Mouse (Mus musculus): ENCODE data around the gene Ggt5. TPM values are rescaled to one million over a fixed set of nuclear protein-coding genes. Genes with fewer than 3 reads are reported as not detected.

Ggt5 gene
- polyA plus RNA-seq, 1 experiment from 2014 or later: 2.5 TPM

GRCm38 (mm10) chr10:75661876-75662275 is 72.7 kb downstream of the Ggt5 start:
- no peaks in the 10 kb centered on the region for H3K9me3 ChIP-seq (ENCODE audit: control insufficient read depth, low read length)
- H3K4me1 ChIP-seq (replicated peaks; ENCODE audit: control insufficient read depth, insufficient read depth, low read length): peaks cover 8% of the 10 kb centered on the region
- no peak overlapping the region for H3K4me3 ChIP-seq (ENCODE audit: low read length)
- no peak overlapping the region for H3K4me2 ChIP-seq (ENCODE audit: low read depth, low read length)
- H3K27me3 ChIP-seq (ENCODE audit: control insufficient read depth, insufficient read depth, low read depth, low read length): no peaks in the 10 kb centered on the region
- WGBS: 85% methylated on average over 3 of the region's 3 CpGs
- no peak overlapping the region for H3K9ac ChIP-seq (ENCODE audit: low read length)
- H3K27ac ChIP-seq (ENCODE audit: low read length): no peak overlapping the region
- no peak for ATAC-seq (ENCODE audit: low read depth)
- peaks cover 3% of the 10 kb centered on the region for H3K36me3 ChIP-seq (ENCODE audit: control insufficient read depth, insufficient read depth, low read length)

GRCm38 (mm10) chr10:75662575-75662974 is 73.4 kb downstream of the Ggt5 start:
- no peaks in the 10 kb centered on the region for H3K9me3 ChIP-seq (ENCODE audit: control insufficient read depth, low read length)
- H3K27ac ChIP-seq (ENCODE audit: low read length): no peak overlapping the region
- no peaks in the 10 kb centered on the region; the same call in none of the 2 replicates for H3K36me3 ChIP-seq (ENCODE audit: control insufficient read depth, insufficient read depth, low read length)
- ATAC-seq (ENCODE audit: low read depth): no peak
- no peak overlapping the region for H3K9ac ChIP-seq (ENCODE audit: low read length)
- H3K4me1 ChIP-seq (replicated peaks; ENCODE audit: control insufficient read depth, insufficient read depth, low read length): peaks cover 9% of the 10 kb centered on the region
- H3K27me3 ChIP-seq (ENCODE audit: control insufficient read depth, insufficient read depth, low read depth, low read length): no peaks in the 10 kb centered on the region
- no peak overlapping the region for H3K4me2 ChIP-seq (ENCODE audit: low read depth, low read length)
- 82% methylated on average over 4 of the region's 4 CpGs for WGBS
- H3K4me3 ChIP-seq (ENCODE audit: low read length): no peak overlapping the region

GRCm38 (mm10) chr10:75664673-75665270 is 75.6 kb downstream of the Ggt5 start:
- peaks cover 9% of the 10 kb centered on the region for H3K4me1 ChIP-seq (replicated peaks; ENCODE audit: control insufficient read depth, insufficient read depth, low read length)
- ATAC-seq (ENCODE audit: low read depth): no peak
- H3K36me3 ChIP-seq (ENCODE audit: control insufficient read depth, insufficient read depth, low read length): no peaks in the 10 kb centered on the region
- H3K9ac ChIP-seq (ENCODE audit: low read length): no peak overlapping the region
- no peak overlapping the region for H3K27ac ChIP-seq (ENCODE audit: low read length)
- H3K27me3 ChIP-seq (ENCODE audit: control insufficient read depth, insufficient read depth, low read depth, low read length): no peaks in the 10 kb centered on the region
- WGBS: 82% methylated on average over 6 of the region's 6 CpGs
- H3K4me3 ChIP-seq (ENCODE audit: low read length): no peak overlapping the region
- H3K9me3 ChIP-seq (ENCODE audit: control insufficient read depth, low read length): no peaks in the 10 kb centered on the region
- H3K4me2 ChIP-seq (ENCODE audit: low read depth, low read length): no peak overlapping the region

GRCm38 (mm10) chr10:75666451-75667030 is 77.4 kb downstream of the Ggt5 start:
- peak overlapping the region; percentile 60 for H3K4me3 ChIP-seq (ENCODE audit: low read length)
- ATAC-seq (ENCODE audit: low read depth): no peak
- 33% methylated on average over 4 of the region's 4 CpGs for WGBS
- no peaks in the 10 kb centered on the region for H3K36me3 ChIP-seq (ENCODE audit: control insufficient read depth, insufficient read depth, low read length)
- peaks cover 9% of the 10 kb centered on the region for H3K4me1 ChIP-seq (replicated peaks; ENCODE audit: control insufficient read depth, insufficient read depth, low read length)
- H3K27ac ChIP-seq (ENCODE audit: low read length): peak overlapping the region; percentile 81
- H3K27me3 ChIP-seq (ENCODE audit: control insufficient read depth, insufficient read depth, low read depth, low read length): no peaks in the 10 kb centered on the region
- peak overlapping the region; percentile 84 for H3K4me2 ChIP-seq (ENCODE audit: low read depth, low read length)
- H3K9me3 ChIP-seq (ENCODE audit: control insufficient read depth, low read length): no peaks in the 10 kb centered on the region
- H3K9ac ChIP-seq (ENCODE audit: low read length): peak overlapping the region; percentile 73

Other genes starting within 250 kb of the Ggt5 start
- 0.44 and 1.6 TPM in 2 replicates for gene Upb1, start 188.2 kb upstream of the Ggt5 start, polyA plus RNA-seq (2015; fragmentation: Nextera tagmentation; extraction: Ambion mirVana)
- 135 and 150 TPM in 2 replicates for gene Snrpd3, start 71.8 kb upstream of the Ggt5 start, polyA plus RNA-seq (2015; fragmentation: Nextera tagmentation; extraction: Ambion mirVana)
- 24.9 and 27.3 TPM in 2 replicates for gene Gucd1, start 71.4 kb upstream of the Ggt5 start, polyA plus RNA-seq (2015; fragmentation: Nextera tagmentation; extraction: Ambion mirVana)
- 1.7 and 1.9 TPM in 2 replicates for gene Lrrc75b, start 29.0 kb upstream of the Ggt5 start, polyA plus RNA-seq (2015; fragmentation: Nextera tagmentation; extraction: Ambion mirVana)
- gene Ggt1, start 27.7 kb upstream of the Ggt5 start, polyA plus RNA-seq (2015; fragmentation: Nextera tagmentation; extraction: Ambion mirVana): 1.7 and 2.3 TPM in 2 replicates
- 11.0 and 13.0 TPM in 2 replicates for gene Susd2, start 54.7 kb downstream of the Ggt5 start, polyA plus RNA-seq (2015; fragmentation: Nextera tagmentation; extraction: Ambion mirVana)
- gene Cabin1, start 175.0 kb downstream of the Ggt5 start, polyA plus RNA-seq (2015; fragmentation: Nextera tagmentation; extraction: Ambion mirVana): 39.7 and 48.8 TPM in 2 replicates
- gene Ddt, start 184.1 kb downstream of the Ggt5 start, polyA plus RNA-seq (2015; fragmentation: Nextera tagmentation; extraction: Ambion mirVana): 69.0 and 74.3 TPM in 2 replicates
- gene Gm20441, start 191.6 kb downstream of the Ggt5 start, polyA plus RNA-seq (2015; fragmentation: Nextera tagmentation; extraction: Ambion mirVana): 0.41 and 0.65 TPM in 2 replicates
- 34.2 and 36.4 TPM in 2 replicates for gene Gstt3, start 192.1 kb downstream of the Ggt5 start, polyA plus RNA-seq (2015; fragmentation: Nextera tagmentation; extraction: Ambion mirVana)
- gene Gstt1, start 209.2 kb downstream of the Ggt5 start, polyA plus RNA-seq (2015; fragmentation: Nextera tagmentation; extraction: Ambion mirVana): 36.2 and 42.8 TPM in 2 replicates
- not detected in 2 replicates for gene Gstt4, start 233.2 kb downstream of the Ggt5 start, polyA plus RNA-seq (2015; fragmentation: Nextera tagmentation; extraction: Ambion mirVana)
- gene Gstt2, start 248.1 kb downstream of the Ggt5 start, polyA plus RNA-seq (2015; fragmentation: Nextera tagmentation; extraction: Ambion mirVana): 51.9 and 60.7 TPM in 2 replicates

Measured in lung, embryonic 16.5 days (tissue).